Mouse (Mus musculus) heart, embryonic 16.5 days (tissue): ENCODE measurements at regions not wholly inside any gene's neighbourhood (a gene's known extent, or its start where the extent isn't known, plus 50 kb on each side); places are given as distances from the start of the nearest gene placed in this dataset.

Experiments
- ATAC-seq: fragments of 200-750 bp; cut with Nextera tagmentation; replicated peaks from 2 replicates; pipeline ENCODE4 v1.8.0; 2017; ENCODE audit warnings: moderate number of reproducible peaks; ENCODE audit not compliant: insufficient read depth, low FRiP score; ENCODE audit errors: extremely low read depth
- H3K27ac ChIP-seq: fragments of 300-500 bp; sonication (generic); 2 replicates; pipeline ENCODE4 v1.5.1; 2014; ENCODE audit warnings: mild to moderate bottlenecking, low read length, control low read depth, moderate library complexity
- H3K27me3 ChIP-seq: fragments of 300-500 bp; sonication (generic); 2 replicates; pipeline ENCODE4 v1.6.1; 2014; ENCODE audit warnings: low read length, mixed read lengths; ENCODE audit not compliant: control insufficient read depth, insufficient read depth
- H3K36me3 ChIP-seq: fragments of 300-500 bp; sonication (generic); 2 replicates; pipeline ENCODE4 v1.6.1; 2014; ENCODE audit not compliant: control insufficient read depth, insufficient read depth
- H3K4me1 ChIP-seq: fragments of 300-500 bp; sonication (generic); 2 replicates; pipeline ENCODE4 v1.6.1; 2014; ENCODE audit warnings: low read length, mixed read lengths; ENCODE audit not compliant: control insufficient read depth, insufficient read depth
- H3K4me2 ChIP-seq: fragments of 300-500 bp; sonication (generic); 2 replicates; pipeline ENCODE4 v1.6.1; 2014; ENCODE audit warnings: low read depth, mild to moderate bottlenecking, control low read depth, low read length
- H3K4me3 ChIP-seq: fragments of 300-500 bp; sonication (generic); 2 replicates; pipeline ENCODE4 v1.5.1; 2014; ENCODE audit warnings: mild to moderate bottlenecking, control low read depth, low read length
- H3K9ac ChIP-seq: fragments of 300-500 bp; sonication (generic); 2 replicates; pipeline ENCODE4 v1.6.1; 2014; ENCODE audit warnings: low read length, control low read depth
- H3K9me3 ChIP-seq: fragments of 300-500 bp; sonication (generic); replicated peaks from 2 replicates; pipeline ENCODE4 v1.6.1; 2016; ENCODE audit warnings: low read length; ENCODE audit not compliant: control insufficient read depth
- WGBS: fragments of 180-500 bp; shearing (Covaris S2); extraction: QIAGEN DNeasy Blood & Tissue Kit; methylation state at CpG from one replicate; pipeline ENCODE4 v1.1.7; 2014; 5-methylcytosine and 5-hydroxymethylcytosine counted together

- H3K9ac ChIP-seq: no peak overlapping the region
- H3K4me2 ChIP-seq: no peak overlapping the region
- H3K4me1 ChIP-seq: no peaks in the 10 kb centered on the region
- 88% methylated on average over 11 of the region's 11 CpGs for WGBS
- H3K27me3 ChIP-seq: no peaks in the 10 kb centered on the region
- H3K36me3 ChIP-seq: no peaks in the 10 kb centered on the region
- no peak overlapping the region for H3K27ac ChIP-seq
- H3K4me3 ChIP-seq: no peak overlapping the region
- no peak for ATAC-seq
- peaks cover 3% of the 10 kb centered on the region for H3K9me3 ChIP-seq
Observed at GRCm38 (mm10) chr10:26434586-26434985, 58.8 kb upstream of the L3mbtl3 start.

- Histone ChIP-seq H3K9ac (no peak overlapping the region), H3K27ac (no peak overlapping the region), H3K4me3 (no peak overlapping the region), H3K4me2 (no peak overlapping the region), H3K9me3 (peaks cover 3% of the 10 kb centered on the region), H3K36me3 (no peaks in the 10 kb centered on the region), H3K4me1 (no peaks in the 10 kb centered on the region), H3K27me3 (no peaks in the 10 kb centered on the region)
- ATAC-seq: no peak
- WGBS: 91% methylated on average over 1 of the region's 1 CpGs
Observed at GRCm38 (mm10) chr10:26440720-26441119, 64.9 kb upstream of the L3mbtl3 start.

- H3K27me3 ChIP-seq: no peaks in the 10 kb centered on the region
- H3K4me2 ChIP-seq: no peak overlapping the region
- no peak overlapping the region for H3K27ac ChIP-seq
- WGBS: 39% methylated on average over 4 of the region's 4 CpGs
- no peak for ATAC-seq
- H3K9ac ChIP-seq: no peak overlapping the region
- no peaks in the 10 kb centered on the region for H3K4me1 ChIP-seq
- no peak overlapping the region for H3K4me3 ChIP-seq
- H3K36me3 ChIP-seq: no peaks in the 10 kb centered on the region
- no peaks in the 10 kb centered on the region for H3K9me3 ChIP-seq
Observed at GRCm38 (mm10) chr10:26484311-26484710, 108.5 kb upstream of the L3mbtl3 start.

GRCm38 (mm10) chr10:26491351-26491750 lies 115.6 kb upstream of the L3mbtl3 start:
- no peak overlapping the region for H3K27ac ChIP-seq
- no peak overlapping the region for H3K9ac ChIP-seq
- H3K9me3 ChIP-seq: no peaks in the 10 kb centered on the region
- ATAC-seq: no peak
- no peaks in the 10 kb centered on the region for H3K36me3 ChIP-seq
- no peaks in the 10 kb centered on the region for H3K4me1 ChIP-seq
- 84% methylated on average over 5 of the region's 5 CpGs for WGBS
- no peaks in the 10 kb centered on the region for H3K27me3 ChIP-seq
- no peak overlapping the region for H3K4me3 ChIP-seq
- H3K4me2 ChIP-seq: no peak overlapping the region

DNA sequence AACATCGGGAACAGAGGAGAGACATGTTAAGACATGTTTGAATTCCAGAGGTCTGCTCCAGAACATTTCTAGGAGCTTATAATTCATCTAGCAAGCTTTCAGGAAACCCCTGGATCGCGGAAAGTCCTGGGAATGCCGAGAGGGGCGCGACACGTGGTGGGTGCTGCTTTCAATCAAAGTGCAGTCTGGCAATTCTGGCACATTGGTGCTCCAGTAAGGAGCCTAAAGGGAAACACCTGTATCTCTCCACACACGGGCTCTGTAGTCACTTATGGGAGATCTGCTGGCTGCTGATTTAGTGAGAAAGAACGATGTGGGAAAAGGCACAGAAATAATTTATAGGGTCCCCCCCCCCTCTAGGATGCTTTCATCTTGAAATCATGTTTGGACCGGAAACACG lies 116.4 kb upstream of the L3mbtl3 start:
- H3K36me3 ChIP-seq: no peaks in the 10 kb centered on the region
- H3K9me3 ChIP-seq: no peaks in the 10 kb centered on the region
- no peak overlapping the region for H3K4me2 ChIP-seq
- 53% methylated on average over 11 of the region's 11 CpGs for WGBS
- no peak overlapping the region for H3K9ac ChIP-seq
- H3K4me1 ChIP-seq: no peaks in the 10 kb centered on the region
- no peak overlapping the region for H3K27ac ChIP-seq
- no peak overlapping the region for H3K4me3 ChIP-seq
- no peak for ATAC-seq
- no peaks in the 10 kb centered on the region for H3K27me3 ChIP-seq

- H3K27ac ChIP-seq: no peak overlapping the region
- H3K9ac ChIP-seq: no peak overlapping the region
- no peaks in the 10 kb centered on the region for H3K36me3 ChIP-seq
- no peaks in the 10 kb centered on the region for H3K27me3 ChIP-seq
- no peak for ATAC-seq
- 60% methylated on average over 13 of the region's 13 CpGs for WGBS
- H3K4me3 ChIP-seq: no peak overlapping the region
- no peaks in the 10 kb centered on the region for H3K9me3 ChIP-seq
- no peaks in the 10 kb centered on the region for H3K4me1 ChIP-seq
- no peak overlapping the region for H3K4me2 ChIP-seq
Observed at GRCm38 (mm10) chr10:26492856-26493484, 117.2 kb upstream of the L3mbtl3 start.

- ATAC-seq: no peak
- Histone ChIP-seq H3K4me3 (no peak overlapping the region), H3K4me1 (no peaks in the 10 kb centered on the region), H3K4me2 (no peak overlapping the region), H3K27me3 (no peaks in the 10 kb centered on the region), H3K9ac (no peak overlapping the region), H3K9me3 (no peaks in the 10 kb centered on the region), H3K36me3 (no peaks in the 10 kb centered on the region), H3K27ac (no peak overlapping the region)
- 94% methylated on average over 2 of the region's 2 CpGs for WGBS
Observed at GRCm38 (mm10) chr10:26493801-26494200, 118.0 kb upstream of the L3mbtl3 start.

- no peaks in the 10 kb centered on the region for H3K9me3 ChIP-seq
- ATAC-seq: no peak
- H3K4me1 ChIP-seq: no peaks in the 10 kb centered on the region
- no peak overlapping the region for H3K27ac ChIP-seq
- no peaks in the 10 kb centered on the region for H3K36me3 ChIP-seq
- no peak overlapping the region for H3K9ac ChIP-seq
- peak overlapping the region; percentile 38; the same call in 1 of the 2 replicates for H3K4me2 ChIP-seq
- no peak overlapping the region for H3K4me3 ChIP-seq
- no peaks in the 10 kb centered on the region for H3K27me3 ChIP-seq
- 42% methylated on average over 9 of the region's 9 CpGs for WGBS
Observed at GRCm38 (mm10) chr10:26494380-26494781, 118.6 kb upstream of the L3mbtl3 start.

DNA sequence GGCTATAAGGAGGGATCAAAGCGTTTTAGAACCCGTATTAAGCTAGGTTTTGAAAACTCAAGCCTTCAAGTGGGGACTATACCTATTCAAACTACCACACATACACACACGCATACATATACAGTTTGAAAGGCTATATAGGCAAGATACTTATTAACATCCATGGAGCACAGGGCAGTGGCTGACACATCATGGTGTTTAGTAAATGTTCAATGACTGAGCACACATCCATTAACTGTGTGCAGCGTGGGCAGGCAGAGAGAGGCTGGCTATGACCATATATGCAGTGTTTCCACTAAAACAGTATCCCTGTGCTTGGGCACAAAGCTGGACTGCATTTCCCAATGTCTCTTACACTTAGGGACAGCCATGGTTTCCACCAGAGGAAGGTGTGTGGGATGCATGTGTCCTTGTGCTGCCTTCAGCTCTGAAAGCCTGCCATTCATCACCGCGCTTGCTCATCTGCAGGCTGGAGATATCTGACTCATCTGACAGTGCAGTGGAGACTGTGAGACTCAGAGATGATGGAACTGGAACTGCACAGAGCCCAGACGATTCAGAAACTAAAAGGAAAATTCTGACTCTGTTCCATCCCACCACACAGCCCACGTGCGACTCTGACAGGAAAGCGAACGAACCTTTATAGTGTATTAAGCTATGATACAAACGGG lies 124.6 kb upstream of the L3mbtl3 start:
- no peak overlapping the region for H3K27ac ChIP-seq
- no peaks in the 10 kb centered on the region for H3K9me3 ChIP-seq
- H3K4me2 ChIP-seq: no peak overlapping the region
- H3K9ac ChIP-seq: no peak overlapping the region
- no peaks in the 10 kb centered on the region for H3K27me3 ChIP-seq
- H3K4me1 ChIP-seq: no peaks in the 10 kb centered on the region
- no peak overlapping the region for H3K4me3 ChIP-seq
- H3K36me3 ChIP-seq: no peaks in the 10 kb centered on the region
- ATAC-seq: no peak
- 87% methylated on average over 12 of the region's 12 CpGs for WGBS
